Mouse (Mus musculus) left cerebral cortex, adult 9 months (tissue): ENCODE results near the gene Rap2a.

ENCODE experiments used
- DNase-seq, 2 experiments: peaks; one replicate each; pipeline ENCODE4 v3.0.0; 2022; ENCODE audit warnings: low spot score in 2 of 2

The Rap2a gene

DNA sequence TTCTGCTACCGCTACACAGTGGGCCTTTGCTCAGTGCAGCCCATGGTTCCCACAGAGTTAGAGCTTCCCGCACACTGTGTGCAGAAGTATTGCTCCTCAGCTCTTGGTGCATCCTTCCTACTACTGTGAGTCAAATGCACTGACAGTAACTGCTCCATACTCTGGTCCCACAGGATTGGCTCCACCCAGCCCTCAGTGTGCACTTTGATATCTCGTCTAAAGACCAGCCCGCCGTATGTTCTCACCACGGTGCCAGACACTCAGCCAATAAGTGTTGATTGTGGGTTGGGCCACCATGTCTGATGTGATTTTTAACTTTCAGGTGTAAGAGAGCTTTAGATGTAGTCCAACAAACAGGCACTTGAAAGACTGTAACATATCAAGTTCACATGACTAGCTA lies 21.4 kb downstream of the Rap2a start:
- DNase-seq, result no peak

DNA sequence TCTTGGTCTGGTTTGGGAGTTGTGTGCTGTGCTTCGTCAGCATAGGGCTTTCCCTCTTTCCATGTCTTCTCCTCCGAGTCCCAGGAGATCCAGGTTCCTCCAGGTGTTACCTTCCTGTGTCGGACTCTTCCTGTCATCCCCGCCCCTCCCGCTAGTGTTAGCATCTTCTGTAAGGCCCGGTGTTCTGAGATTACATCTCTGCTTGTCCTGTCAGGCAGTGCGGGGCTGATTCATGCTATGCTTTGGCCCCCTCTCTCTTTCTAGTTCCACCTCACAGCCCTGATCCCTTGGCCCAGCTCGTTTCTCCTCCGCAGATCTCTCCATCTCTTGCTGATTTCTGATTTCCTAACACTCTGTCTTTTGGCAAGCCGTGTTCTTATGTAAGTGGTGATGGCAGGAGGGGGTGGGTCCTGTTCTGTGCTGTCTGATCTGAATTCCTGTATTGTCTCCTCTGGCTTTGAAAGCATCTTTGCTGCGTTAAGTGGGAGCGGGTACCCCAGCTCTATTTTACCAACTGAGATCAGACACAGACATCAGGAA lies 21.8 kb downstream of the Rap2a start:
- peak in 1 of 2 experiments; percentile 54 for DNase-seq

DNA sequence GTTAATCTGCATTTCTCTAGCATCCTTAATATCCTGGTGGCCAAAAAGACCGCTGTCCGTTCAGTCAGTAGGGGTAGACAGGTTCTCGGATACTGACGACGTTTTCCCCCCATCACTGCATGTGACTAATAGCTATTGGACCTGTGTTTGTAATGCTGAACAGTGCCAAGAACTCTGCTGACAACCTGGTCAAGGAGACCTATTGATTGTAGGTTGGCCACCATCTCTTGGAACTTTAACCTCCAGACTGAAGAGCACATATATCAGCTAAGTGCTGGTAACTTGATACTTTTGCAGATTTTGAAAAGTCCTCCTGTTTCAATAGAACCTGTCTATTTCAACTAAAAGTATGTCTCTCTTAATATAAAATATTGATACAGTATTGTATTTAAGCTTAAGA lies 22.5 kb downstream of the Rap2a start:
- DNase-seq, result no peak

DNA sequence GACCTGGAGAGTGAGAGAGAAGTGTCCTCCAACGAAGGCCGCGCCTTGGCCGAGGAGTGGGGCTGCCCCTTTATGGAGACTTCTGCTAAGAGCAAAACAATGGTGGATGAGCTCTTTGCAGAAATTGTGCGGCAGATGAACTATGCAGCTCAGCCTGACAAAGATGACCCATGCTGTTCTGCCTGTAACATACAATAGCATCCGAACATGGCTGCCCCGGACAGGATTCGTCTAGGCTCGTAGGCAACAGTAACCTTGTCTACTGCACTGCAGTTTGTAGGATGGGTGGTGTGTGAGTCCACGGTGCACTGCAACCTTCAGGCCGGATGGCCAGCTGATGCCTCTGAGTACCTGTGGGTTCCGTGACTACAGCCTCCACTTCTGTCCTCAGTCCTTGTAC lies 25.4 kb downstream of the Rap2a start:
- no peak for DNase-seq

DNA sequence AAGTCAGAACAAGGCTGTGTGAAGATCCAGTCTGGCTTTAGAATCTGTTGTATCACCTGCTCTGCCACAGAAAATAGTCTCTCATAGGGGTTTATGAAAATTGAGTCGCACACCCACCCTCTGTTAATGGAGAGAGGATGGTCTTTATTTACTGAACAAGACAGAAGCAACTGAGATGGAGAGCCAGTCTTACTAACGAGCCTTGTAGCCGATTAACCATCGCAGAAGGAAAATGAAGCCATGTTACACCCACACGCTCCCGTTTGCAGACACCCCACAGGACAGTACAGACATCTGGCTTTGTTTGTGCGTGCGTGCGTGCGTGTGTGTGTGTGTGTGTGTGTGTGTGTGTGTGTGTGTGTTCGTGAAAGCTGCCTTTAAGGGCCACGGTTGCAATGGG lies 26.2 kb downstream of the Rap2a start:
- no peak for DNase-seq

DNA sequence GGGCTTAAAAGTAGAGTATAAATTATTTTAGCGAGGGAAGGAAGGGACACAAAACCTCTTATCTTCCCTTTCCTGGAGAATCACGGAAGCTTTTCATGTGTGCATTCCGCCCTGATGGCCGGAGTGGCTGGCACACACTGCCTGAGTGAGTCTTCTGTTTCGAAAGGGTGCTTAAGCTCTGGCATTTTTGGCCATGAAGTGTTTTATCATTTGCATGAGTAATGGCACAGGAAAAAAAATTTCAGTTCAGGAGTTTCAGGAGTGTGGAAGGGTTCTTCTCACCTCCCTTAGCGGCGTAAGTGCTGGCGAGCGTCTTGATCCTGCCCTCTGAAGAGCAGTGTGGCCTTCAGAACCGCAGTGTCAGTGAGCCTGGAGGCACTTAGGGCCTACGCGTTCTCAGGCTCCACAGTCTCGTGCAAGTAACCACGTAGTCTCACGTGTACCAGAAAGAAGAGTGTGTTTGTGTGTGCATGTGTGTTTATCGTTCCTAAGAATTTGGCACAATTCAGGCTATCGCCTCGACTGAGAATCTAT lies 26.8 kb downstream of the Rap2a start:
- DNase-seq, result no peak

DNA sequence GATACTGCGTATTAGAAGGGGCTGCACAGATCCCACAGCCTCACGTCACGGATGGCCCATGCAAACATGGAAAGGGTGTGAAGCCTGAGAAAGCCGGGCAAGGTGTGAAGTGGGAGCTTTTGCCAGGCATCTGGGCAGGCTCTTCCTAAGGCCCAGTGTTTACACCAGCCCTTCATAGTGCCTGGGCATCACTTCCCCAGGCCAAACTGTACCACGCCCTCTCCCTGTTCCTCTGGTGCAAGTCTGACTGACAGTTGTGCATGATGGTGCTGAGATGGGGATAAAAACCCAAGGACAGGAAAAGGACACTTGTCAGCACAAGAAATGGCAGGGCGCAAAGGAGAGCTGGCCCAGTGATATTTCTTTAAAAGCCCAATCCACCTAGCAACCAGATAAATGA lies 27.7 kb downstream of the Rap2a start:
- no peak for DNase-seq

DNA sequence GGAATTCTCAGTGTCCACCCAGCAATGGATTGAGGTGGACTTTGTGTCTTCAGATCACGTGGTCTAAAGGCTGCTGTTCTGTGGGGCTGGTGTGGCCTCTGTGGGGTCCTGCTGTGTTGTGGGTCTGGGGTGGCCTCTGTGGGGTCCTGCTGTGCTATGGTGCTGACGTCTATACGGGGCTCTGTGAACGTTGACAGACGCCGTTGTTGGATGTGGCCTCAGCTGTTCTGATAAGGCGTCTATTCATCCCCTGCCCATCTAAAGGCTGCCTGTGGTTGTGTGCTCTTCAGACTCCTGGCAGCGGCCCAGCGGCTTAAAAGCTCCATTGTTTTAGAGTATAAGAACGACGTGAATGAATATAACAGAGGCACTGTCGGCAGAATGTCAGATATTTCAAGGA lies 29.3 kb downstream of the Rap2a start:
- peak in 1 of 2 experiments; percentile 50 for DNase-seq

DNA sequence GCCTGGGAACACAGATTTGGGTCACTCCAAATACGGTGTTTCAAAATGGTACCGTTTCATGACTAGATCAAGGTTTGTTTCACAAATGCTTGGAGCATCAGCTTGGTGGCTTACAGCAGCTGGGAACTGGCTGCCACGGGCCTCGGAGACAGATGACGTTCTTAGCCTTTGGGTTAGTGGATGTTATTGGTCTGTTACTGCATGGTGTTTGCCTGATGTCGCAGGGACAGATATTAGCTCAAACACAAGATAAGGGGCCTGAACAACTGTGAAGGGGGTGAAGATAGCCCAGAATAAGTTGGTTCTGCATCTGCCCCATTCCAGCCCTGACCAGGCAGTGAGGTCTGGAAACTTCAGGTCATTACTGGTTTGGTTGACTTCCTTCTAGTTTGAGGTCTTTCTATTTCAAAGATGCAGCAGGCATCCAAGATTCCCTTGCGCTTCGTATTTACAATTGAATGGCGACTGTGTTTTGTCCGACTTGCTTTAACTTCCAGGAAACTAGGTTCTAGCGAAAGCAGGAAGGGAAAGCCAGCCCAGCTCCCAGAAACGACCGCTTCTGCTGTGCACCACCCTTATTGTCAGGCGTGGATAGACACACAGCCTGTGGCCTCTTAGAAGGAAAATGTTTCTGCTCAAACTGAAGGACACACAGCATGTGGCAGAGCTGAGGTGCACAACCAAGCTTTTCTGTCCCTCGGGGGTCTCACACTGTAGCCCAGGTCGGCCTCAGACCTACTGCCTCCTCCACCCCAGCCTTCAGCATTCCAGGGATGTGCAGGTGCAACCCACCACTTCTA lies 30.5 kb downstream of the Rap2a start:
- DNase-seq, result no peak

DNA sequence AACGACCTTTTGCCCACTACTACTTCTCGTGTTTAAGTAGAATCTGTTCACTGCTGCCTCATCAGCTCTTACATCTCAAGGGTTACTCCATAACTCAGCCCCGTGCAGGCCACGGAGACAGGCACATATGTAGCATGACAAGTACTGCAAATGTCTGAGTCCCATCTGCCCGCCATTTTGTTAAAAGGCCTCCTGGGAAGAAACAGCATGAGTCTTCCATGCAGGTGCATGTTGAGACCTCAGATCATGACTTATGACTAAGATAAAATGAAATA lies 31.1 kb downstream of the Rap2a start:
- DNase-seq, result no peak

DNA sequence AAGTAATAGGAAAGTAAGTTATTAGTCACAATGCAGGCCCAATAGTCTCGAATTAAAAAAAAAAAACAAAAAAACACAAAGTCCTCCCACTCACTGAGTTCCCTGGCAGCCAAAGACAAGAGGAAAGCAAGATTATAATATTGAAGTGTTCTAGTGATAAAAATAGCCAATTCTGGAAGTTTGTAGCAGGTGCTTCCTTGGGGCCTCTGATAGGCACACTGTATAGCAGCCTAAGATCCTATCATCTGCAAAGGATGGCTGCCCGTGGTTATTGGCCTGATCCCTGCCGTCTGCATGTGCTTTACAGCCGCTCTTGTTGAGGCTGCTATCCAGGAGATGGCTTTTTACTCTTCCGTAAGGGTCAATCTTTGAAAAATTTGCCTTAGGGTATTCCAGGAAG lies 33.6 kb downstream of the Rap2a start:
- DNase-seq, result no peak

DNA sequence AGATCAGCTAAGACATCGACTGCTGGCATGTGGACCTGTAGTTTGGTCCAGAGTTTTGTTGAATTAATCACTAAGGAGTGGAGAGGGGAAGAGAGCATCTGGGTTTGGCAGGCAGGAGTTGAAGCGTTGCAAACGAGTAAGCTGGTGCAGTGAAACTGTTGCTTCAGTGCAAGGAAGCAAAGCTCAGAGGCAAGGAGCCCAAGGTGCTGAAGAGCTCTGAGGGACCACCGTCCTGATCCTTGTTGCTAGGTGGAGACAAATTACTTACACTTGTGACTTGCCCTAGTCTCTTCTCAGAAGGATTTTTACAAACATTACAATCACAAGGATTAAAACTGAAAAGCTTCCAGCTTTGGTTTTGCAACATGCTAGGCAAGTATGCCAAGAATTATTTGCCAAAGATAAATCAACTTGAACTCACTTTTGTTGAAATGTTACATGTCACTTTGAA lies 36.6 kb downstream of the Rap2a start:
- no peak for DNase-seq

DNA sequence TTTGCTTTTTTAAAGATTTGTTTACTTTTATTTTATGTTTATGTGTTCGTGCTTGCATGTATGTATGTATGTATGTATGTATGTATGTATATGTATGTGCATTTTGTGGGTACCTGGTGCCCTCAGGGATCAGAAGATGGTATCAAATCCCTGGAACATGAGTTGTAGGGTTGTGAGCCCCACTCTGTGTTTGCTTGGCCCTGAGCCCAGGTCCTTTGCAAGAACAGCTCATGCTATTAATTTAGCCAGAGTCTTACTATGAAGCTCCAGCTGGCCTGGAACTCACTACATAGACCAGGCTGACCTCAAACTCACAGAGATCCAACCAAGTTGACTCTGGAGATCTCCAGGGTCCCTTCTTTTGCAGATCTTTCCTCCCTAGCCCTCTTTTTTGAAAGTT lies 37.1 kb downstream of the Rap2a start:
- no peak for DNase-seq

DNA sequence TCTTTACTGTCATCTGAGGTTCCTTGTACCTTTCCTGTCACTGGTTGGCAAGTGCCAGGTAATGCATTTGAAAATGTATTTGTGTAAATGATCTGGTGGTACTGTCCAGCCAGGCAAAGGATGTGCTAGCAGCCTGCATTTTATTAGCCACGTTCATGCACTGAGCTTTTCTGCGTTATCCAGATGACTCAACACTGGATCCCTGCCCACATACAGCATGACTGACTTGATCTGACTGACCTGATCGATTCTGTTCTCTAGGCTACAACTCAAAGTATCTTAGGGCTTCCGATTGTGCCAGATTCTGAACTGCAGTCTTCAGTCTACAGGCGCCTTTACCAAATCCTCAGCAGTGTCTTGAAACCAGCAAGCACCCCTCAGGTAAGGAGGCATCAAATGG lies 40.5 kb downstream of the Rap2a start:
- no peak for DNase-seq

DNA sequence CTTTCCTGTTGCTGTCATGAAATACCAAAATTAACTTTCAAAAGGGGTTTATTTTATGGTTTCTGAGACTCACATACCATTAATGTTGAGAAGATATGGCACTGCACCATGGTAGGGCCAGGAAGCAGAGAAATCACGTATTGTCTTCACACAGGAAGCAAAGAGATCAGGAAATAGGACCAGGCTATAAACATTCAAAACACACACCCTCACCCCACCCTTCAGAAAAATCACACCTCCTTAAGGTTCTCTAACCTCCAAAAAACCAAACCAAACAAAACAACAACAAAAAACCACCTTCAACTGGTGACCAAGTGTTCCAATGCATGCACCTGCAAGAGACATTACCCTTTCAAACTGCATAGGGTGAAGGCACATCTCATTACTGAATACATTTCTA lies 41.7 kb downstream of the Rap2a start:
- DNase-seq, result no peak

DNA sequence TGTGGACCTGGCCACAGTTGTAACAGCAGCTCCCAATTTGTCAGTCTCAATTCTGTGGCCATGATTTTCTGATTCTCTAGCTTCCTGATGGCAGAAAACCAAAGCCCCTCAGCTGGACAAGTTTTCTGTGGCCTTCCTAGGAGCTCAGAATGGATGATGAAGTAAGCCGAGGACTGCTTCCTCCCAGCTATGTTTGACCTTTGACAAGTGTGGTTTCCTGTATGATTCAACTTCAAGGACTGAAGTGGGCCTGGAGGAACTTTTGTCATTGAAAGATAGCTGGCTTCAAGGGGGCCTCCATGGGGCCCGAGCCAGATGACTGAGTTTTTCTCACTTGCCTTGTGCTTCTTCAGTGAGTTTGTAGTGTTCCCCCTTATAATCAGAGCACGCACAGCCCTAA lies 42.6 kb downstream of the Rap2a start:
- DNase-seq, result no peak

DNA sequence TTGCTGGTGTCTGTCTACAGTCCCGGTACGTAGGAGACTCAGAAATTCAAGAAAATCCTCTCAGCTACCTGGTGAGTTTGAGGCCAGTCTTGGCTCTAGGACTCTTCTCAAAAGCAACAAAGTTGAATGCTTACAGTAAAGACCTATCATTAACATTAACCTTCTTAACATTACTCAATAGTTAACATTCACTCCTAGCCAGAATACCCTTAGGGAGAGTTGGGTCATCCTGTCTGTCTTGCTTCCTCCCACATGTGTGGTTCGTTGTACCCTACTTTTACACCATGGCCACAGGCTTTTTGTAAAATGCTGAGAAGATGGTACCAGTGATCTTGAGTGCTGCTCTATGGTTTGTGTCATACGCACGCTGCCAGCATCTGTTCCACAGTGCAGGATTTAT lies 45.1 kb downstream of the Rap2a start:
- no peak for DNase-seq

DNA sequence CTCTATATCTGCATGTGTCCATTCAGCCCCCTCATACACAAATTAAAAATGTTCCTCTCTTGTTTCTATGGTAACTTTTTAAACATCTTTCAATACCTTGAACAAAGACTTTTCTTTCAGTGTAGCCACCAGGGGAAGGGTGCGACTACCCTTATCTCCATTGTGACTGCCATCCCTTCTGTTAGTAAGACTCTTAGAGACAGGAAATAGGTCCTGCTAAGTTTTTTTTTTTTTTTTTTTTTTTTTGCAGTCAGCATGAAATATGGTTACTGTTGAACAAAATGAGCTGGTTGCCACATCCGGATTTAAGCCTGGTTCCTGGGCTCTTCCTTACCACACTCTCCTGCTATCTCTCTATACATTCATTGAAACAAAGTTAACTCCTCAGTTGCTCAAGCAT lies 47.4 kb downstream of the Rap2a start:
- no peak for DNase-seq

DNA sequence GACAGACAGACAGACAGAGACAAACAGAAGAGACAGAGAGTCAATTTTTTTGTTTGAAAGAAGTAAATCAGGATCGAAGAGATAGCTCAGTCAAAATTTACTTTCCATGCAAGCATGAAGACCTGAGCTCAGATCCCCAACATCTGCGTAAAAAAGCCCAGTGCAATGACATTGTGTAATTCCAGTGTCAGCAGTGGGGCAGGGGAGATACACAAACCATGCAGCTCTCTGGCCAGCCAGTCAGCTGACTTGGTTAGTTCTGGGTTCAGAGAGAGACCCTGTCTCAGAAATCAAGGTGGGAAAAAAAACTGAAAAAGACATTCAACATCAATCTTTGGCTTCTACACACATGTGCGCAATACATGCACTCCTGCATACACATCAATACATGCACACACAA lies 55.1 kb downstream of the Rap2a start:
- DNase-seq, result no peak

DNA sequence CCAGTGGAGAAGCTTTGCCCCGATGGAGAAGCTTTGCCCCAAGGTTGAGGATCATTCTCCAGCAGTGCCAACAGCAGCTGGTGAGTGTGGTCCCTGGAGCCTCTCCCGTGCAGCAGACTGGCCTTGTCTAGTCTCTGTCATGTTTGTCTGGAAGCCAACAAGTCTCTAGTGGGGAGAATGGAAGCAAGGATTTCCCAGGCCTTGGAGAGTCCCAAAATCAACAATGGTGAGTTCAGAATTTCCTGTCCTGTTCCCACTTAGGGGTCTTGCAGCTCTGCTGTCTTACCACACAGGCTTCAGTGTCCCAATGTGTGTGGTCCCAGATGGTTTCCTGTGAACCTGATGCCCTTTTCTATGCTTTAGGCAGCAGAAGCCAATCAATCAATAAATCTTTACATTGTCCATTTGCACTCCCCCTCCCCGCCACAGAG lies 56.6 kb downstream of the Rap2a start:
- no peak for DNase-seq

DNA sequence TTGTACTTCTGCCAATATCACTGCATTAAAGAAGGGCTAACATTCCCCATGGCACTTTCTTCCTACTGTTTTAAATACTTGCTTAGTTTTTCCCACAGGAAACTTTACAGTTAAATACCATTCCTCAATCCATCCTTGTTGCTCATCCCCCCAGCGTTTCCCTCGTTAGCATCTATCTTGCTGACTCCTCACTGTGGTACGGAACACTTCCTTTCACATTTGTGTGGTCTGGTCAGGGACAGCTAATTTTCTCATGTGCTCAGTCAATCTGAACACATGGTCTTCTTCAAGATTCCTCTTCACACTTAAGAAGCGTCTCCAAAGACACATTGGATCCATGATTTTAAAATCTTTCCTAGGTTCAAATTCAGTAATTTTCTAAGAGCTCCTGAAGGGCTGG lies 57.2 kb downstream of the Rap2a start:
- DNase-seq, result no peak

DNA sequence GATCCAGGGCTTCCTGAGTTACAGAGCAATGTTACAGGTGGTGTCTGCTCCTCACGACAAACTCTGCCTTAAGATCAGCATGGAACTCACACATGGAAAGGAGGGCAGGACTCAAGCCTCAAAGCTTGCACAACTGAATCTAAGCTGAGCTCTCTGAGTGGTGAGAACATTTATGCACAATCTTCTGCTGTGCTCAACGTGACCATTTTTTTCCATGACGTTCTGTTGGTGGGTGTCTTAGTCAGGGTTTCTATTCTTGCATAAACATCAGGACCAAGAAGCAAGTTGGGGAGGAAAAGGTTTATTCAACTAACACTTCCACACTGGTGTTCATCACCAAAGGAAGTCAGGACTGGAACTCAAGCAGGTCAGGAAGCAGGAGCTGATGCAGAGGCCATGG lies 57.7 kb downstream of the Rap2a start:
- DNase-seq, result peak in 1 of 2 experiments; percentile 13

DNA sequence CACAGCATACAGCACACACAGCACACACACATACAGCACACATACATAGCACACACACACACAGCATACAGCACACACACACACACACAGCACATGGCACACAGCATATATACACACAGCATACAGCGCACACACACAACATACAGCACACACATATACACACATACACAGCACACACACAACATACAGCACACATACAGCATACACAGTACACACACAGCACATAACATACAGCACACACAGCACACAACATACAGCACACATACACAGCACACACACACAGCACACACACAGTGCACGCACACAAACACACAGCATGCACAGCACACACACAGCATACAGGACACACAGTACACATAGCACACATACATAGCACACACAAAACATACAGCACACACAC lies 60.9 kb downstream of the Rap2a start:
- DNase-seq, result no peak

DNA sequence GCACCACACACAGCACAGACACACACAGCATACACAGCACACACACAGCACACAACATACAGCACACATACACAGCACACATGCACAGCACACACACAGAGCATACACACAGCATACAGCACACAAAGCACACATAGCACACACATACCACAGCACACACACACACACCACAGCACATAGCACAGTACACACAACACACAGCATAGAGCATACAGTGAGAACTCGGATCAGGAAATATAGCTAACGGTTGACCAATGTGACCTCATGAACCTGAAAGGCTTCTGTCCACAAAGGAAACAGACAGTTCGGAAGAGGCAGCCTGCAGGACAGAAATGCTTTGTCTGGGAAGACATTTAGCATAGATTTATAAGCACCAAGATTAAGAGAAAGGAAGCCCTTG lies 61.4 kb downstream of the Rap2a start:
- DNase-seq, result no peak
